Mouse (Mus musculus) right cerebral cortex, postnatal 10 days (tissue): Measurements from ENCODE around the gene Cenpa.
A peak's percentile ranks its signal among the peaks of the same experiment; 100 is the strongest.

ENCODE experiments used
- DNase-seq, 2 experiments: peaks; one replicate each; pipeline ENCODE4 v3.0.0; 2021; ENCODE audit warnings: low spot score in 2 of 2

The Cenpa gene

GRCm38 (mm10) chr5:30666391-30667195 is at the start of gene Cenpa:
Cenpa (plus strand) TSS chr5:30666777.
- peak; percentile 94 to 98 for DNase-seq

- no peak for DNase-seq
These were observed 49.2 kb upstream of the Cenpa start for GRCm38 (mm10) chr5:30617357-30617756.

- no peak for DNase-seq
These were observed 48.7 kb upstream of the Cenpa start for GRCm38 (mm10) chr5:30617851-30618250.

GRCm38 (mm10) chr5:30618376-30619003 is 48.1 kb upstream of the Cenpa start:
- DNase-seq: no peak

GRCm38 (mm10) chr5:30619211-30619610 is 47.4 kb upstream of the Cenpa start:
- DNase-seq: no peak

- no peak for DNase-seq
These were observed 46.0 kb upstream of the Cenpa start for GRCm38 (mm10) chr5:30620567-30620966.

- no peak for DNase-seq
These were observed 45.3 kb upstream of the Cenpa start for GRCm38 (mm10) chr5:30621211-30621790.

GRCm38 (mm10) chr5:30621844-30622176 is 44.8 kb upstream of the Cenpa start:
- DNase-seq: no peak

GRCm38 (mm10) chr5:30622177-30622840 is 44.3 kb upstream of the Cenpa start:
- peak in 1 of 2 experiments; percentile 41 for DNase-seq

- no peak for DNase-seq
These were observed 43.8 kb upstream of the Cenpa start for GRCm38 (mm10) chr5:30622841-30623185.

- no peak for DNase-seq
These were observed 43.2 kb upstream of the Cenpa start for GRCm38 (mm10) chr5:30623380-30623779.

- DNase-seq: no peak
These were observed 42.3 kb upstream of the Cenpa start for GRCm38 (mm10) chr5:30624311-30624710.

- DNase-seq: no peak
These were observed 41.7 kb upstream of the Cenpa start for GRCm38 (mm10) chr5:30624908-30625307.

- DNase-seq: no peak
These were observed 41.2 kb upstream of the Cenpa start for GRCm38 (mm10) chr5:30625379-30625778.

- DNase-seq: no peak
These were observed 40.1 kb upstream of the Cenpa start for GRCm38 (mm10) chr5:30626331-30627105.

GRCm38 (mm10) chr5:30628511-30628910 is 38.1 kb upstream of the Cenpa start:
- no peak for DNase-seq

- DNase-seq: peak in 1 of 2 experiments; percentile 48
These were observed 36.2 kb upstream of the Cenpa start for GRCm38 (mm10) chr5:30630401-30630800.

GRCm38 (mm10) chr5:30632134-30632533 is 34.4 kb upstream of the Cenpa start:
- DNase-seq: no peak

GRCm38 (mm10) chr5:30636994-30637393 is 29.6 kb upstream of the Cenpa start:
- DNase-seq: no peak

- peak; percentile 86 to 87 for DNase-seq
These were observed 28.5 kb upstream of the Cenpa start for GRCm38 (mm10) chr5:30638041-30638440.

GRCm38 (mm10) chr5:30643477-30644179 is 22.9 kb upstream of the Cenpa start:
- no peak for DNase-seq
